Comparison of ENCODE assay signal across 20 mouse cellular contexts in the genomic region with DNA sequence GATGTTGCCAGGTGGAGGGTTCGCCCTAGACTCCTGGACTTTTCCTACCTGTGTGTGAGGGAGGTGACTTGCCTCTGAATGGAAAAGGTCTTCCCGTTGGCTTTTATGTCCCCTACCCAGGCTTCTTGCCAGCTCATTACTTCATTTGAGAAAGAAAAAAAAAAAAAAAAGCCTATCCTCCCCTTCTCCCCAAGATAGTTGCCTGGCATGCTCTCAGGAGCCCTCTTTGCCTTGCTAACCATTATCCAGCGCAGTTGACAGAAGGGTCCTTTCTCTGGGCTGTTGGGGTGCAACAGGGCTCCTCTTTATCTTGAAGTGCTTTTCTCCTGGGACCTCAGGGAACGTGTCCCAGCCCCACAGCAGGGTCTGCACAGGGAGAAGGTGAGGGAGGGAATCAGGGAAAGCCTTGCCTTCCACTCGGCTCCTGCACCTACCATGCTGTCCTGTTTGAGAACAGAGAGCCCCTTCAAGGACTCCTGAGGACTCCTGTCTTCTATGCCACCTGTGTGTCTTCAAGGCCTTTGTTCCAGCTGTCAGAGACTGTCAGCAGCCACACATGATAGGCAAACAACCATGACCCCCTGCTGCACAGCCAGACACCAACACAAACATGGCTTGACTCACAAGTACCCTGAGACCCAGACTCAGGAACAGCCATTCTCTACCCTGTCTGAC. TPM values are rescaled to one million over a fixed set of nuclear protein-coding genes. Genes with fewer than 3 reads are reported as not detected.
DNase-seq lines count a peak whose midpoint lies in the region; ATAC-seq lines count a peak whose summit lies in the region.
"Had no signal": no experiment of that assay in that cellular context is flagged by ENCODE, and none has a peak within 500 bp of the region (broad histone marks: within the 10 kb centered on the region; RNA-seq: fewer than 3 reads in every experiment).

No protein-coding gene starts in this region.

- no peak for ATAC-seq in hindbrain, embryonic 16.5 days
- no peak for ATAC-seq in midbrain, embryonic 16.5 days
- no peak for ATAC-seq in midbrain, embryonic 11.5 days (ENCODE audit: low FRiP score)
- ATAC-seq in neural tube, embryonic 15.5 days (ENCODE audit: low FRiP score) = no peak
- ATAC-seq: lung, postnatal 0 days had no signal

- DNase-seq in cerebellum, adult 11-12 months = peak; percentile 69
- DNase-seq in cerebellum, postnatal 4 days (ENCODE audit: low spot score in 2 of 2) = no peak
- no peak for DNase-seq in hindbrain, embryonic 10.5 days (ENCODE audit: low spot score)
- no peak for DNase-seq in midbrain, embryonic 11.5 days (ENCODE audit: low spot score, missing footprints)
- DNase-seq in urinary bladder, postnatal 36 days (ENCODE audit: low spot score in 2 of 2) = no peak
- DNase-seq: adrenal gland, postnatal 10 days; gastrocnemius, postnatal 25 days; heart, adult 18-20 months; heart, postnatal 10 days; kidney, adult 18-20 months; kidney, postnatal 4 days; right cerebral cortex, postnatal 25 days; spleen, adult 18-20 months had no signal

- H3K27ac ChIP-seq in hindbrain, embryonic 16.5 days (ENCODE audit: low read depth, low read length) = no peak overlapping the region; the same call in 1 of the 2 replicates
- no peak overlapping the region; the same call in 1 of the 2 replicates for H3K27ac ChIP-seq in hindbrain, embryonic 10.5 days
- H3K27ac ChIP-seq in midbrain, embryonic 16.5 days (ENCODE audit: low read length) = no peak overlapping the region
- no peak overlapping the region for H3K27ac ChIP-seq in midbrain, embryonic 11.5 days (ENCODE audit: low read depth, low read length)
- no peak overlapping the region for H3K27ac ChIP-seq in neural tube, embryonic 15.5 days (replicated peaks)
- H3K27ac ChIP-seq: forebrain, embryonic 10.5 days; midbrain, embryonic 12.5 days had no signal

- H3K27me3 ChIP-seq in hindbrain, embryonic 16.5 days (replicated peaks; ENCODE audit: control insufficient read depth, insufficient read depth, low read length) = no peaks in the 10 kb centered on the region
- peaks cover 53% of the 10 kb centered on the region for H3K27me3 ChIP-seq in hindbrain, embryonic 10.5 days (ENCODE audit: insufficient read depth, poor library complexity, severe bottlenecking)
- no peaks in the 10 kb centered on the region for H3K27me3 ChIP-seq in midbrain, embryonic 16.5 days (ENCODE audit: control insufficient read depth, insufficient read depth, low read depth, low read length)
- peaks cover 16% of the 10 kb centered on the region for H3K27me3 ChIP-seq in midbrain, embryonic 11.5 days (ENCODE audit: control insufficient read depth, insufficient read depth, low read length)
- 0 out of 2 replicates have a peak, but pooled peaks cover 4% of the 10 kb centered on the region for H3K27me3 ChIP-seq in neural tube, embryonic 15.5 days (replicated peaks)

- WGBS in hindbrain, embryonic 16.5 days = 46% methylated on average over 5 of the region's 5 CpGs
- 64% methylated on average over 5 of the region's 5 CpGs for WGBS in hindbrain, embryonic 10.5 days
- WGBS in midbrain, embryonic 16.5 days = 56% methylated on average over 5 of the region's 5 CpGs
- WGBS in midbrain, embryonic 11.5 days = 73% methylated on average over 5 of the region's 5 CpGs
- WGBS in neural tube, embryonic 15.5 days = 50% methylated on average over 5 of the region's 5 CpGs

- 0 out of 2 replicates have a peak overlapping the region, but pooled peaks have one; percentile 48 for H3K9ac ChIP-seq in hindbrain, embryonic 16.5 days (ENCODE audit: low read depth, low read length)
- peak overlapping the region; percentile 32; the same call in 1 of the 2 replicates for H3K9ac ChIP-seq in midbrain, embryonic 16.5 days (ENCODE audit: low read depth, low read length)
- H3K9ac ChIP-seq in midbrain, embryonic 11.5 days (ENCODE audit: low read length) = no peak overlapping the region
- H3K9ac ChIP-seq in neural tube, embryonic 15.5 days (replicated peaks) = 0 out of 2 replicates have a peak overlapping the region, but pooled peaks have one; percentile 7
- H3K9ac ChIP-seq: heart, embryonic 12.5 days; midbrain, embryonic 12.5 days had no signal

- H3K4me3 ChIP-seq in hindbrain, embryonic 16.5 days (ENCODE audit: low read length) = no peak overlapping the region
- H3K4me3 ChIP-seq in hindbrain, embryonic 10.5 days = no peak overlapping the region
- no peak overlapping the region for H3K4me3 ChIP-seq in midbrain, embryonic 16.5 days (ENCODE audit: low read depth, low read length)
- no peak overlapping the region for H3K4me3 ChIP-seq in midbrain, embryonic 11.5 days (ENCODE audit: low read depth, low read length)
- no peak overlapping the region for H3K4me3 ChIP-seq in neural tube, embryonic 15.5 days (replicated peaks)
- H3K4me3 ChIP-seq: forebrain, embryonic 10.5 days; heart, embryonic 12.5 days; midbrain, embryonic 12.5 days had no signal

- H3K36me3 ChIP-seq in hindbrain, embryonic 16.5 days (ENCODE audit: control insufficient read depth, insufficient read depth, low read length) = no peaks in the 10 kb centered on the region
- H3K36me3 ChIP-seq in hindbrain, embryonic 10.5 days = no peaks in the 10 kb centered on the region
- H3K36me3 ChIP-seq in midbrain, embryonic 16.5 days (ENCODE audit: control insufficient read depth, insufficient read depth, low read length) = no peaks in the 10 kb centered on the region
- H3K36me3 ChIP-seq in midbrain, embryonic 11.5 days (ENCODE audit: control insufficient read depth, insufficient read depth, low read length) = no peaks in the 10 kb centered on the region
- H3K36me3 ChIP-seq in neural tube, embryonic 15.5 days = no peaks in the 10 kb centered on the region
- H3K36me3 ChIP-seq: forebrain, embryonic 10.5 days; heart, embryonic 12.5 days; midbrain, embryonic 12.5 days had no signal

- H3K4me1 ChIP-seq in hindbrain, embryonic 16.5 days (ENCODE audit: control insufficient read depth, insufficient read depth, low read depth, low read length) = peaks cover 41% of the 10 kb centered on the region
- H3K4me1 ChIP-seq in hindbrain, embryonic 10.5 days (replicated peaks) = peaks cover 40% of the 10 kb centered on the region
- H3K4me1 ChIP-seq in midbrain, embryonic 16.5 days (ENCODE audit: control insufficient read depth, insufficient read depth, low read length) = peaks cover 36% of the 10 kb centered on the region
- H3K4me1 ChIP-seq in midbrain, embryonic 11.5 days (ENCODE audit: control insufficient read depth, insufficient read depth, low read length) = peaks cover 4% of the 10 kb centered on the region; the same call in 1 of the 2 replicates
- H3K4me1 ChIP-seq in neural tube, embryonic 15.5 days = peaks cover 48% of the 10 kb centered on the region

- peak overlapping the region; percentile 90 for H3K4me2 ChIP-seq in hindbrain, embryonic 16.5 days (ENCODE audit: low read length)
- peak overlapping the region; percentile 80; the same call in 1 of the 2 replicates for H3K4me2 ChIP-seq in midbrain, embryonic 16.5 days (ENCODE audit: low read length)
- H3K4me2 ChIP-seq in midbrain, embryonic 11.5 days = no peak overlapping the region
- H3K4me2 ChIP-seq in neural tube, embryonic 15.5 days = peak overlapping the region; percentile 82
- H3K4me2 ChIP-seq: heart, embryonic 12.5 days; midbrain, embryonic 12.5 days had no signal

- no peaks in the 10 kb centered on the region for H3K9me3 ChIP-seq in hindbrain, embryonic 16.5 days (ENCODE audit: control insufficient read depth, low read length)
- H3K9me3 ChIP-seq in hindbrain, embryonic 10.5 days = no peaks in the 10 kb centered on the region
- H3K9me3 ChIP-seq in midbrain, embryonic 16.5 days (replicated peaks; ENCODE audit: control insufficient read depth, low read length, poor library complexity, severe bottlenecking) = no peaks in the 10 kb centered on the region
- no peaks in the 10 kb centered on the region for H3K9me3 ChIP-seq in midbrain, embryonic 11.5 days (ENCODE audit: control insufficient read depth, low read length)
- no peaks in the 10 kb centered on the region for H3K9me3 ChIP-seq in neural tube, embryonic 15.5 days (replicated peaks)
- H3K9me3 ChIP-seq: forebrain, embryonic 10.5 days; heart, embryonic 12.5 days; midbrain, embryonic 12.5 days had no signal

RNA-seq across cellular contexts. Expression of gene Rap1gap, which starts 1.9 kb away (rescaled TPM):
- 119 and 120 TPM in 2 replicates for polyA plus RNA-seq in hindbrain, embryonic 16.5 days (2015; fragmentation: Nextera tagmentation; extraction: Ambion mirVana)
- polyA plus RNA-seq in hindbrain, embryonic 10.5 days (2016; fragmentation: Nextera tagmentation; extraction: Ambion mirVana) = 6.3 and 13.4 TPM in 2 replicates
- 83.0 and 105 TPM in 2 replicates for polyA plus RNA-seq in midbrain, embryonic 16.5 days (2015; fragmentation: Nextera tagmentation; extraction: Ambion mirVana)
- 4.6 and 4.9 TPM in 2 replicates for polyA plus RNA-seq in midbrain, embryonic 11.5 days (2014; fragmentation: Nextera tagmentation; extraction: Ambion mirVana)
- 88.5 and 106 TPM in 2 replicates for polyA plus RNA-seq in neural tube, embryonic 15.5 days (2015; fragmentation: Nextera tagmentation; extraction: Ambion mirVana)
